Mouse (Mus musculus) liver, postnatal 0 days (tissue): ENCODE data around the gene Spsb1.

Experiments
- CTCF ChIP-seq: sonication (generic); IDR thresholded peaks from 2 replicates; pipeline ENCODE4 v1.5.1; 2016; ENCODE audit warnings: antibody characterized with exemption, low read depth
- EP300 ChIP-seq: IDR thresholded peaks from 2 replicates; pipeline ENCODE4 v1.6.1; 2016; ENCODE audit warnings: antibody characterized with exemption, low read depth, mild to moderate bottlenecking

GRCm38 (mm10) chr4:149958566-149958965, 3.7 kb upstream of the Spsb1 start:
- TF ChIP-seq CTCF (peak; percentile 97), EP300 (no peak)
